Mouse (Mus musculus) frontal cortex, adult (tissue): ENCODE measurements around the gene R3hdml.
A peak's percentile ranks its signal among the peaks of the same experiment; 100 is the strongest.

Experiments used
- ATAC-seq: cut with Nextera tagmentation; 2 replicates; pipeline ENCODE4 v1.9.2; 2017; ENCODE audit warnings: mild to moderate bottlenecking, moderate library complexity, mixed read lengths; ENCODE audit not compliant: low TSS enrichment

Gene R3hdml

DNA sequence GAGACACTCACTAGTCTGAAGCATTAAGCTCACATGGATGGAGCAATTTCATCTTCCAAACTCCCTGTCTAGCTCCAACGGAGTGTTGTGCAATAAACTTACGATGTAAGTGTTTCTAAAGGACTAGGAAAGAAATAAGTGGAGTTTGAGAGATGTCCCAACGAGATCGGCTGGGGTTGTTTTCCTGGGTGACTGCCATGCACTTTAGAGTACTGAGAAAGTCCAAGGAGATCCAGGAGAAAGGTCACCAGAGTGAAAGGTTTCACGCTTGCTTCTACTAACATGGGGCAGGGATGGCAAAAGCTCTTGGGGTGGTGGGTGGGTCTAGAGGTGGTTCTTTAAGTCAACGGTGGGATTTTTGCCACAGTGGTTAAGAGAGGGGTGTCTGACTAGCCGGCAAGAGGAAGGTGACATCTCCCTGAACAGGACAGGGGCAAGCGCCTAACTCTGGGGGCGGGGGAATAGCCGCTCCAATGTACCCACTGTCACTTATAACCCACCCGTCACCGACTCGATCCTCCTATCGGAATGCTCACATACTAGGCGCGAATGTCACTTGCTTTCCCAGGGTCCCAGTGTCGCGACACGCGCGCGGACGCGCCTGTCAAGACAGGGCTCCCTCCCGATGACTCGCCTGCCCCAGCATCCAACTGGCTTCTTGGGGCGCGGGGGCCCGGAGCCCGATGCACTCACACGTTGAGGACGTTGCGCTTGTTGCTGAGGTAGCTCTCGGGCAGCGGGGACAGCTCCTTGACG is 20.2 kb upstream of the R3hdml start:
- peak; percentile 85 for ATAC-seq

DNA sequence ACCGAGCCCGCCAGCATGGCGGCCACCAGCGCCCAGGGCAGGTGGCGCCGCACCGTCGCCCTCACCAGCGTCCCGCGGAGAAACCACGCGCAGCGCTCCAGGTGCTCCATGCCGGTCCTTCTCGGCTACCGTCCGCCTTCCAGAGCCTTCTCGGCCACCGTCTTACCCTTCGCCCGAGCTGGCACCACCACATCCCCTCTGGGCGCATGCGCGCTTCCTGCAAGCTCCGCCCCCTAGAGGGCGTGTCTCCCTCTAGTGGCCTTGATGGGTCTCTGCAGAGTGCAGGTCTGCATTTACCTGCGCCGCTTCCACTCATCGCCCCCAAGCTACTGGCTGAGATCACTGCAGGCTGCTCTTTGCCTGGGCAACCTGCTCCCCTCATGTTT is 19.7 kb upstream of the R3hdml start, which contains the start of gene Fitm2:
Fitm2 (minus strand) TSS at position 164 of the 386 bp plus-strand sequence.
- peak; percentile 92 for ATAC-seq

DNA sequence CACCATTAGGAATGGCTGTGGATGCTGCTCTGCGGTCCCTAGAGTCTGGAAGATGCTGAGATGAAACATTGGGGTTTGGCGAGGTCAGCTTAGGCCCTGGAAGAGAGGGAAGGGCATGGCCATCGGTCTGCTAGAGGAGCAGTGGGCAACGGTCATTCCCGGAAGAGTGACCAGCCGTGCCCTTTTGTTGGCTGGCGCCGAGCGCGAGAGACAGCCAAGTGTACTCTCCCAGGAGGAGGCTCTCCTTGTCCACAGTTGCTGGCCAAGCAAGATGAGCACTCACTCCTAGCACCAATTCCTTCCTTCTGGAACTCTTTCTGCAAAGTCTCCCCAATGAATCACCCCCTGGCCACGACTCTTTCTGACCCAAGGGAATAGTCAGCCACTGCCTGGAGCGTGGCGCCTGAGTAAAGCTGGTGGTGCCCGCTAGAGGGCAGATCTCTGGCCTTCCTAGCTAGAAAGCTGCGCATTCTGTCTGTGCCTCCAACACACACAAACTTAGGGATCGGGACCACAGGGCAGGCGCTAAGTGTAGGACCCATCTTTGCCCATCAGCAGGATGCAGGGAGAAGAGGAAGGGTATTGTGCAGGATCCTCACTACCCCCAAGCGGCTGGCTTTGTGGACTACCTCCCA is 11.8 kb upstream of the R3hdml start:
- ATAC-seq = no peak; the same call in 1 of the 2 replicates

DNA sequence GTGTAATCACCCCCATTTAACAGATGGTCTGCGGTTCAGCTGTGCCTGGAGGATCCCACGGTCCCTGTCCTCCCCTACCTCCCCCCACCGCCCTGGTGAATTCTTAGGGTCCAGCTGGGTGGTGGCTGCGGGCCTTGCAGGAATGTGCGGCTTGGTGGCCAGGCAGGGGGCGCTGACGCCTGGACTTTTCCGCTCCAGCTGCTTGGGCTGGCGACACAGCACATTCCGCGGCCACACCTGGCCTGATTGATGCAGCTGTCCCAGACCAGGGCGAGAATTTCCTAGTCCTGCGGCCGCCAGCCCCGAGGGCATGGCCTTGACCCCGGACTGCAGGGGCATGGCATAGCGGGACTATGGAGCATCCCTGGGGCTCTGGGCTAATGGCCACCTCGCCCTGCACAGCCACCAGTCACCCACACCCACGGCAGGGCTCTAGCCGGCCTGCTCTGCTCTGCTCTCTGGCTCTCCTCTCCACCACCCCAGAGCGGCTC is 10.5 kb upstream of the R3hdml start:
- ATAC-seq = no peak

DNA sequence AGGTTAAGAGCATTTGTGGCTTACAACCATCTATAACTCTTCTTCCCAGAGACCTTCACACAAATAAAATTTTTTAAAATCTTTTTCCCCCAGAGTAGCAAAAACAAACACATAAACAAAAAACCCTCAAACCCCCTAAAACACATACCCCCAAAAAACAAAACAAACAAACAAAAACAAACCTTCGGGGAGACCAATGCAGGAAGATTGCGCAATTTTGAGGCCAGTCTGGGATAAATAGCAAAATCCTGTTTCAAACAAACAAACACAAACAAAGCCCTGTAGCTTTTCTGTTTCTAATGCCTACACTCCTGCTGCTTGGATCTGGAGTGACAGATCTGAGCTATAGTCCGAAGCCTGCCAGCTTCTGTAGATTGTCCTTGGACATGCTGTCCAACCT is 4.8 kb upstream of the R3hdml start:
- ATAC-seq = no peak

DNA sequence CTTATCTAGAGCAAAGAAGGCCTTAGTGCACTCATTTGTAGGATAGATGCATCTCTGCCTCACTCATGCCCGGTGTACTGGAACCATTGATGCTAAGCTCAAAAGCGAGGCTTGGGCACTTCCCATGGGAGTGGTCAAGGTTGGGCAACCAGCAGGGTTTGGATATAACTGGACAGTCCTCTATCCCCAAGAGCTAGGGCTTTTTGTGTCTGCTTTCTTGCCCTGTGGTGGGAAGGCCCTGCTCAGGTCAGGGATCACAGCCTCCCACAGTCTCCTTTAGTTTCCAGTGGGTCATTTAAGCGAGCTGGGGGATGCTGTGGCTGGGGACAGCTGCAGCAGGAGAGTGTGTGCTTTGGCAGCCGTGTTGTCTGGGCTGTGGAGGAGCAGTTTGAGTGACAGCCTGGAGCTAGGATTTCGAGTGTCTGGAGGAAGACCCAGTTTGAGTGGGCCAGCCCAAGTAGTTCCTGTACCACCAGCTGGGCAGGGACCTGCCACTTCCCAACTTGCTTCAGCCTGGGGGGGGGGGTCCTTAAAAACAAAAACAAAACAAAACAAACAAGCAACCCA is 2.3 kb upstream of the R3hdml start:
- no peak for ATAC-seq

DNA sequence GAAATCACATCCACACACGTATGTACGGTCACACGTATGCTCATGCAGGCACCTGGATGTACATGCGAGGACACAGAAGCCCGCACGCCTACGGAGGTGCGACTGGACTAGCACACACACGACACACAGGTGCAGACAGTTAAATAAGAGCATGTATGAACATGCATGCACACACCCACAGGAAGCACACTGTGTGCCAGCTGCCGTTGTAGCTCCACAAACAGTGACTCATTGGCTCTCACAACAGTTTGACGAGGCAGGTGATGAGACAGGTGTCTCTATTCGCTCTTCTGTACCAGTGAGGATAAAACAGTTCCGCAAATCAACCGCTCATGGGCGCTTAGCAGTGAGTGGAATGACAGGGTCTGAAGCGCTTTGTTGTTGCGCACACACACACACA is 1.5 kb upstream of the R3hdml start:
- no peak for ATAC-seq

DNA sequence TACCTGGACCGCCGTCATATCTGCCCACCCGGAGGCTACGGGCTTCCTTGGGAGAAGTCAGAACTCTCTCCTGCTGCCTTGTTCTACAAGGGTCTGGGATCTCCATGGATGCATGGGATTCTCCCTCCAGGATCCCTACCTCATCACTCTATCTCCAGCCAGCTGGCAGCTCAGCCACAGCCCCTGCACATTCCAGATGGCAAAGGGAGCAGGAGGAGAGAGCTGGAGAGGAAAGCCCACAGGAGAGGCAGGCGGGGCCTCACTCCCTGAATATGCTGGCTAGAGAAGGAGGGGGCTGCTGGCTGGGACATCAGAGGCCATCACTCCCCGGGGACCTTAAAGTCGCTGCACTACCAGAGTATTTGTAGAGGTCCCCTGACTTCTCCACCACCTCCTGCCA is 767 bp upstream of the R3hdml start:
- ATAC-seq = peak; percentile 79

DNA sequence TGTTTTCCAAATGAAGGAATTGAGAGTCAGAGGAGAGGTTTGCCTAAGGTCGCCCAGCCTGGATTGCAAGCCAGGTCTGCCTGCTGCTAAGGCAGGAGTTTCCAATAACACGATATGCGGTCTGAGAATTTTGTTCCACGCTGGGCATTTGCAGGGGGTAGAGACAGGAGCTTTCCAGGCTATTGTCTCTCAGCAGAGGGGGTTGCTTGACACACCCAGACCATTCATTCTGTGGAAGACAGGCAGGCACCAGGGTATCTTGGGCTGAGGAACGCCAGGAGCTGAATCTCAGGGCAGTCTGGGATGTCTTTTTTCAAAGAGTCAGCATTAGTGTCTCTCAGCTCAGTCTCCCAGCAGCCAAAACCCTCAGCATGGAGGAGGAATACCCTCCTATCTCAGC is 913 bp downstream of the R3hdml start:
- no peak for ATAC-seq

DNA sequence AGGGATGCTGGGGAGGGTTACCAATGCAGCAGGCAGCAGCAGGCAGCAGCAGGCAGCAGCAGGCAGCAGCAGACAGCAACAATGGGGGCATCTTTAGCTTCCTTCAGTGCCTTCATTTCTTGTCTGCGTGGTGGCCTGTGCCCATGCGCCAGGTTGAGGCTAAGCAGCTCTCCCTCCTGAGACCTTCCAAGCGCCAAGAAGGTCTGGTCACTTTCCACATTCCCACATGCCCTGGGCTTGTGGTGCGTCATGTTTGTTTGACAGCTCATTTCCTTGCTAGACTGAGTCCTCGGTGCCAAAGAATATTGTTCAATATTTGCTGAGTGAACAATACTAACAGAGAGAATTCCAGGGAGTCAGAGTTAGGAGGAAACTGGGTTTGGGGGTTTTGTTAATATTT is 1.9 kb downstream of the R3hdml start:
- no peak for ATAC-seq

DNA sequence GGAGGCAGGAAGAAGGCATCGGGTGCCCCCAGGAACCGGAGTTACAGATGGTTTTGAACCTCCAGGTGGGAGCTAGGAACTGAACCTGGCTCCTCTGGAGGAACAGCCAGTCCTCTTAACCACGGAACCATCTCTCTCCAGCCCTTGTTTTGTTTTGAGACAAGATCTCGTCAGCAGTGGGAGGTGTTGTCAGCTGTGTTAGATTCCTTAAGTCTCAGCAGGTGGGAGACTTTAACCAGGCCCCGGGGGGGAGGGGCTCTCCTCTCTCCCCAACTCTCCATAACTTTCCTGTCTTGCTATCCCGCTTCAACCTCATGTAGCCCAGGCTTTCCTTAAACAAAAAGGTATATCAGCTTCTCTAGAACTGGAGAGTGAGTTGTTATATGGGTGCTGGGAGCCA is 2.3 kb downstream of the R3hdml start:
- no peak for ATAC-seq

DNA sequence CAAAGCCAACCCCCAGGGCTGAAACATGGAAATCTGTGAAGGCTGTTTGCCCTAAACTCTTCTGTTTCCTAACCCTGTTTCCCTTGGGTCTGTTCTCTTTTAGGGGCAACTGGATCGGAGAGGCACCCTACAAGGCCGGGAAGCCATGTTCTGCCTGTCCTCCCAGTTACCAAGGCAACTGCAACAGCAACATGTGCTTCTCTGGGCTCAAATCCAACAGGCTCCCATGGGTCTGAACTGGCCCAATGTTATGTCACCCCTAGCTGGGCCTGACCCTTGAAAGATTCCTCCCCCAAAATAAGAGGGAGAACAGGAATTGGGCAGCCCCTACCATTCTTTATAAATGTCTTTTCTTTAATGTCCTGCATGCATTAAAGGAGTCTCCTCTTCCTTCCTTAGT is 10.1 kb downstream of the R3hdml start:
- ATAC-seq = no peak

DNA sequence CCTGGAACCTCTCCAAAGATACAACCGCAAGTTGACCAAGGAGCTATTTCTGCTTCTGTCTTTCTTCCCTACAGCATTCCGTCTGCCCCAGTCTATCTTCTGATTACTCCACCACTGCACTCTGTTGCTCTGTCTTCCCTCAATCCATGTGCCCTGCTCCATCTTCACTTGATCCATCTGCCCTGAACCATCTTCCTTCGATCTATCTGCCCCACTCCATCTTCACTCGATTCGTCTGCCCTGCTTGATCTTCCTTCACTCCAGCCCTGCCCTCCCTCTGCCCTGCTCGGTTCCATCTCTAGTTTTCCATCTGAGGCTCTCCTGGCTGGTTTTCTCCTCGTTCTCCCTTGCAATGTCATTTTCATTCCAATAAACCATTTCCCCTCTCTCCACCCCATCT is 11.1 kb downstream of the R3hdml start:
- ATAC-seq = no peak

DNA sequence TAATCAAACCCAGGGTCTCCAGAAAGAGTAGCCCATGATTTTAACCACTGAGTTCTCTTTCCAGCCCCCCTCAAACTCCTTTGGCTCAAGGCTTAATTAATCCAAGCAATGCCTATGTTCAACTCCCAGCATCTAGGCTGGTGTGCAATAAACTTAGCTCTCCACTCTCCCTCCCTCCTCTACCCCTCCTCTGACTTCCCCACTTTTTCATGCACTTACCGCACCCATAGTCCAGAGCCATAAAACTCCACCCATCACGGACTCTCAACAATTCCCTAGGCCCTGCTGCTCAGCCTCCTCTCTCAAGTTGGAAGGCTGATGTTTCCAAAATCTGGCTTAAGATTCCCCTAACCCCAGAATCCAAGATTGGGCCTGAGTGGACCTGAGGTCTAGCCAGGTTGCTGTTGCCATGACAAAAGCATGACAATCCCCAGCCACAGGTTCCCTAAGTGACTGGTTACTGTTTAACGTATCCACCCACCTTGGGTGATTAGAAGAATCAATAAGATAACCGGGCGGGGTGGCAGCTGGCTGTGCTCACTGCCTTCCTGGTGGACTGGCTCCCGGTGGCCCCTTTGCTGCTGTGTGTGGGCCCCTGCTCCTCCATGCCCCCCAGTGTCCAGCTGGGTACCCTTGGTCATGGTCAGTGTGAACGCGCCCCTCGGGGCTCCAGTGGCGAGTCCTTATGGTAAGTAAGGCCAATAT is 14.3 kb downstream of the R3hdml start, which contains the start of gene Hnf4a:
Hnf4a (plus strand) TSS at position 509 of the 705 bp plus-strand sequence.
- no peak for ATAC-seq

DNA sequence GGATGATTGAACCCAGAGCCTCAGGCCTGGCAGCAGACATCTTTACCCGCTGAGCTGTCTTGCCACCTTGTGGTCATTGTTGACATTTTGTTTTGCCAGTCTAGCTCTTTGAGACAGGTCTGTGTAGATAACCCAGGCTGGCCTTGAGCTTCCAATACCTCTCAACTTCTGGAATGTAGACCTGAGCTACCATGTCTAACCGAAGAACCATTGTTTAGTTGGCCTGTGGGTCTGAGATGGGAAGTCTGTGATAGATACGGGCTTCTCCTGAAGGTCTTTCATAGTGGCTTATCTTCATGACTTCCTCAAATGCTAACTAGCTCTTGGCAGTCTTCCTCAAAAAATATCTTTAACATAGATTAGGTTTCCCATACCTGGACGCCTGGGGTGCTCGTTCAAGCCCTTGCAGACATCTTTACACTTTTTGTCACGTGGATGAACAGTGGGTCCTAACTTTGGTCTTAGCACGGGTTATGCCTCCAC is 33.7 kb downstream of the R3hdml start:
- ATAC-seq = no peak

DNA sequence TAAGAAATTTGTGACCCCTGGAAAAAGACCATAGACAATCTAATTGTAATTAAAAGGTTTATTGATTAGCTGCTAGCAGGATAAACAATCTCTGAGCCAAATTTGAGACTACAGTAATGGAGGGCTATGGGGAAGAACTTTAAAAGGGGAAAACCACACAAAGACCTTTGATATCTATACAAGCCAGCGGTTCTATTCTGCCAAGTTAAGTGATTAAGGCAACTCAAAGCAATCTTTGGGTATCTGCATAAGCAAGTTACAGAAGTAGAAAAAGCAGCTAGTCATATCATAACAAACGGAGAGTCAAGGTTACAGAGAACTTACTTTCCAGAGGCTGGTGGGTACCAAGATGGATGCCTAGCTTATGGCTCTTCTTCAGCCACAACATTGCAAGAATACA is 35.4 kb downstream of the R3hdml start:
- ATAC-seq = no peak

DNA sequence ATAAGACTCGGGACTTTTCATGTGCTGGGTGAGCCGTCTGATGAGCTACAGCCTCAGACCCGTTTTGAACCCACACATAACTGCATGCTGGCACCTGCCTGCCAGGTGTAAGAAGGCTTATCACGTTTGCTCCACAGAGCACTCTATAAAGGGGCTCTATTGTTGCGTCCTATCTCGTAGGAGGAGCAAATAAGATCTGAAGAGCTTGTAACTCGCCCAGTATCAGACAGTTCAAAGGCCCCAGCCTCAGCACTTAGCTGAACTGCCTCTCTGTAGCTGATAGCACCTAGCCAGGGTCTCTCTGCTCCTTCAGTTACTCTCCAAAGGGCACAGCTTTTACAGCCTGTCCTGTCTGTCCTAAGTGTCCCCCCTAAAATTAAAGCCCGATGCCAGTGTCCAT is 38.3 kb downstream of the R3hdml start:
- ATAC-seq = no peak

DNA sequence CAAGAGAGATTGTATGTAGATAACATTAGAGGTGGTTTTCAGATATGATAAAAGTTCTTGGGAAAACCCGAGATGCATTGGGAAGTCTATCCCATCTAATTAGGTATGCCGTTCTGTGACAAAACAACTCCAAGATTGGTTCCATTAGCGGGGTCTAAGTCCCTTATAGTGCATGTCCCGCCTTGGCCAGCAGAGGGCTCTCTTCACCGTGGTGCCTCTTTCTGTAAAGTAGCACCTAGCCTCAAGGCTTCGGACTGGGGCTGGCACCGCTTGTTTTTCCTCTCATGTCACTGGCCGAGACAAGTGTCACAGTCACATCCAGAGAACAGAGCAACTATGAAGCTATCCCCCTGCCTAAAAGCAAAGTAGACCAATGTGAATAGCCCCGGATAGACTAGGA is 39.8 kb downstream of the R3hdml start:
- ATAC-seq = peak; percentile 76; the same call in 1 of the 2 replicates

DNA sequence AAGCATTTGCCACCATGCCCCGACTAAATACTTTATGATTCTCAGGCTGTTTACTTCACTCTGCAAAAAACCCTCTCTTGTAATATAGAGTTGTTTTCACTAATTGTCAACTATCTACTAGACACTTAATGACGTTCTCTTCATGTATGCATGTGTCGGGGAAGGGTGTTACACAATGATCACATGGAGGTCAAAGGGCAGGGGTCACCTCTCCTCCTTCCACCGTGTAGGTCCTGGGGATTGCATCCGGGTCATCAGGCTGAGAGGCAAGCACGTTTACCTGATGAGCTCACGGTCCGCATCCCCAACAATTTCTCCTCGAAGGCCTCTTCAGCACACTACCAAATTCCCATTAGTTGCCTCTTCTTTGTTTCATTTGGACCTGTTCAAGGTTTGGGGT is 41.1 kb downstream of the R3hdml start:
- no peak for ATAC-seq

DNA sequence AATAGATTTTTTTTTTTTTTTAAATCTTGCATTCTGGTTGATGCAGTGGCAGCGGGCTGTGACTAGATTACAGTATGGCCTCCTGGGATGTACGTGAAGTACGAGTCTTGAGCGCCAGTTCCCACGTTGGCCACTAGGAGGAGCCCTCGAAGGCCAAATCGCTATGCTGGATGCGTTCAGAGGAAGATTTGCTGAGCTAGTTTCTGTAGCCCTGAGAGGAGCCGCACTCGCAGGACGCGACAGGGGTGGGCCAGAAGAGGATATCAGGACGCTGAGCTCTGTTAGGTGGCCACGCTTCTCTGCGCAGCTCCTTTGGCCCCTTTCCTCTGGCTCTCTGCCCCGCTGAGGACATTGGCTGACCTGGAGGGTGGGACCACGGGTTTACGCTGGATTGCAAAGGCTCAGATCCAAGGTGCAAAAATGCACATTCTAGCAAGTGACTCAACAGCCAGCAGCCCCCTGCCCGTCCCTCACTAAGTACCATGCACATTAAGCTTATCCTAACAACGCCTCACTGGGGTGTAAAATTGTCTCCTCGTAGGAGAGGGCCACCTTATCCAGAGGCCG is 42.9 kb downstream of the R3hdml start:
- ATAC-seq = peak; percentile 90

DNA sequence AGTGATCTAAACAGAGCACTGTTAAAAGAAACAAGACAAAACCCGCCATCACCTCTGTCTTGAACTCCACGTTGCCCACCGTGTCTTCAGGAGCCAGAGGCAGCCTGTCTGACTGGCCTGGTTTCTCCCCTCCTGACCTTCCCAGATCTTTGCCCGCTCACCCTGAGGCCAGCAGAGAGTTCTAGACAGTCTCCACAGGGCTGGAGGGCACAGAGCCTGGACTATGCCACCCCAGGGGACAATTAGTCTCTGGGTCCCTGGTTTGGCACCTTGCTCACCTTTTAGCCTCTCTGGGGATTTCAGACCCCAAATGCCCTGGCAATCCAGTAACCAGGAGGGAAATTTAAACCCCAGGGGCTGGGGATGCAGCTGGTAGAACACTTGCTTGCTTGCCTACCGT is 45.3 kb downstream of the R3hdml start:
- ATAC-seq = no peak

DNA sequence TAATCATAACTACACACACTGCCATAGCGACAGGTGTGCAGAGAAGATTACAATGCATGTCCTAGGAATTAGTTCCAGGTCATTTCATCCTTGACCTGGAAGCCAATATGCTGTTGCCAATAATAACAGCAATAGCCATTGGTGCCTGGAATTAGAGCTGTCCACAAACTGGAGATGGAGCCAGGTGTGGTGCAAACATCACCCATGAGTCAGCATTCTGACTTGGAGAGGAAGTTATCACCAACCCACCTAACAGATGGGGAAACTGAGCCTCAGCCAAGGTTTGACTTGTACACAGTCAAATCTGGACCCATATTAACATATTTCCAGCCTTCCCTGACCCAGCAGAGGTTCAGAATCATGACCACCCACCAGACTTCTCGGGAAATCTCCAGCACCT is 46.3 kb downstream of the R3hdml start:
- ATAC-seq = no peak
